Mouse (Mus musculus): ENCODE data around the gene Cuedc2. TPM values are rescaled to one million over a fixed set of nuclear protein-coding genes. Genes with fewer than 3 reads are reported as not detected.

Gene Cuedc2
- total RNA-seq, 2 experiments from 2014 or later: 99.6 to 107 TPM

GRCm38 (mm10) chr19:46309651-46310305 lies 28.7 kb downstream of the Cuedc2 start:
- DNase-seq: peak in 1 of 2 experiments; percentile 4
- intact Hi-C loops (cut with DNase I): loop anchor here (2.0 kb wide), 1 partner anchor 173 kb away; no protein-coding TSS in a partner anchor

GRCm38 (mm10) chr19:46308706-46309435 lies 29.6 kb downstream of the Cuedc2 start:
- intact Hi-C loops (cut with DNase I): loop anchor here (2.0 kb wide), 1 partner anchor 172 kb away; no protein-coding TSS in a partner anchor
- DNase-seq: peak; percentile 87 to 91

GRCm38 (mm10) chr19:46308303-46308702 lies 30.2 kb downstream of the Cuedc2 start:
- intact Hi-C loops (cut with DNase I): loop anchor here (2.0 kb wide), 1 partner anchor 172 kb away; no protein-coding TSS in a partner anchor
- no peak for DNase-seq

- peak in 1 of 2 experiments; percentile 2 for DNase-seq
- intact Hi-C loops (cut with DNase I): loop anchor here (2.0 kb wide), 1 partner anchor 171 kb away; no protein-coding TSS in a partner anchor
Measured at GRCm38 (mm10) chr19:46307781-46308180, 30.7 kb downstream of the Cuedc2 start.

- intact Hi-C loops (cut with DNase I): no loop called here
Measured at GRCm38 (mm10) chr19:46306751-46307289, 31.7 kb downstream of the Cuedc2 start.

GRCm38 (mm10) chr19:46306268-46306610 lies 32.3 kb downstream of the Cuedc2 start:
- intact Hi-C loops (cut with DNase I): no loop called here
- DNase-seq: no peak

More at GRCm38 (mm10) chr19:46306751-46307289, 31.7 kb downstream of the Cuedc2 start:
- no peak for DNase-seq

- intact Hi-C loops (cut with DNase I): no loop called here
- DNase-seq: peak; percentile 93
Measured at GRCm38 (mm10) chr19:46305432-46306267, 32.9 kb downstream of the Cuedc2 start.

- intact Hi-C loops (cut with DNase I): loop anchor here (1.0 to 5.0 kb wide), 2 partner anchors 25 to 62 kb away; no protein-coding TSS in a partner anchor
- DNase-seq: no peak
Measured at GRCm38 (mm10) chr19:46304908-46305333, 33.6 kb downstream of the Cuedc2 start.

- DNase-seq: peak; percentile 97 to 98
- intact Hi-C loops (cut with DNase I): loop anchor here (1.0 to 5.0 kb wide), 2 partner anchors 26 to 63 kb away; no protein-coding TSS in a partner anchor
Measured at GRCm38 (mm10) chr19:46304216-46304841, 34.2 kb downstream of the Cuedc2 start, which contains the start of gene Nfkb2. Nfkb2 (plus strand) TSS chr19:46304320.

GRCm38 (mm10) chr19:46303251-46304215 lies 35.0 kb downstream of the Cuedc2 start:
- peak in 1 of 2 experiments; percentile 21 for DNase-seq
- intact Hi-C loops (cut with DNase I): loop anchor here (1.0 to 5.0 kb wide), 2 partner anchors 27 to 64 kb away; no protein-coding TSS in a partner anchor

- DNase-seq: no peak
- intact Hi-C loops (cut with DNase I): loop anchor here (5.0 kb wide), 1 partner anchor 65 kb away; no protein-coding TSS in a partner anchor
Measured at GRCm38 (mm10) chr19:46302551-46302950, 36.0 kb downstream of the Cuedc2 start.

GRCm38 (mm10) chr19:46300294-46301045 lies 38.0 kb downstream of the Cuedc2 start:
- DNase-seq: no peak
- intact Hi-C loops (cut with DNase I): loop anchor here (5.0 kb wide), 1 partner anchor 67 kb away; no protein-coding TSS in a partner anchor

GRCm38 (mm10) chr19:46296938-46297337 lies 41.6 kb downstream of the Cuedc2 start:
- intact Hi-C loops (cut with DNase I): no loop called here

GRCm38 (mm10) chr19:46290535-46291105 lies 47.9 kb downstream of the Cuedc2 start:
- intact Hi-C loops (cut with DNase I): no loop called here
- no peak for DNase-seq

More at GRCm38 (mm10) chr19:46296938-46297337, 41.6 kb downstream of the Cuedc2 start:
- no peak for DNase-seq

GRCm38 (mm10) chr19:46287566-46287965 lies 50.9 kb downstream of the Cuedc2 start:
- intact Hi-C loops (cut with DNase I): no loop called here
- no peak for DNase-seq

- intact Hi-C loops (cut with DNase I): no loop called here
- DNase-seq: no peak
Measured at GRCm38 (mm10) chr19:46286926-46287325, 51.6 kb downstream of the Cuedc2 start.

GRCm38 (mm10) chr19:46286047-46286446 lies 52.5 kb downstream of the Cuedc2 start:
- peak; percentile 40 to 49 for DNase-seq
- intact Hi-C loops (cut with DNase I): no loop called here
